Mouse (Mus musculus) embryonic facial prominence, embryonic 15.5 days (tissue): Measurements from ENCODE around the gene Creb3l2. TPM values are rescaled to one million over a fixed set of nuclear protein-coding genes. Genes with fewer than 3 reads are reported as not detected.
A peak's percentile ranks its signal among the peaks of the same experiment; 100 is the strongest.

Experiments
- ATAC-seq: fragments of 200-750 bp; cut with Nextera tagmentation; 2 replicates; pipeline ENCODE4 v1.8.0; 2017; ENCODE audit warnings: low read depth, moderate TSS enrichment; ENCODE audit not compliant: insufficient number of reproducible peaks, low FRiP score, low TSS enrichment
- H3K27ac ChIP-seq: fragments of 300-500 bp; sonication (generic); replicated peaks from 2 replicates; pipeline ENCODE4 v1.5.1; 2015; ENCODE audit warnings: mild to moderate bottlenecking, inconsistent platforms
- H3K27me3 ChIP-seq: fragments of 300-500 bp; sonication (generic); 2 replicates; pipeline ENCODE4 v1.6.1; 2015; ENCODE audit warnings: inconsistent platforms
- H3K36me3 ChIP-seq: fragments of 300-500 bp; sonication (generic); 2 replicates; pipeline ENCODE4 v1.6.1; 2015; ENCODE audit warnings: mild to moderate bottlenecking, inconsistent platforms
- H3K4me1 ChIP-seq: fragments of 300-500 bp; sonication (generic); 2 replicates; pipeline ENCODE4 v1.6.1; 2015; ENCODE audit warnings: inconsistent platforms
- H3K4me2 ChIP-seq: fragments of 300-500 bp; sonication (generic); replicated peaks from 2 replicates; pipeline ENCODE4 v1.6.1; 2015; ENCODE audit warnings: mild to moderate bottlenecking, inconsistent platforms
- H3K4me3 ChIP-seq: fragments of 300-500 bp; sonication (generic); replicated peaks from 2 replicates; pipeline ENCODE4 v1.5.1; 2015; ENCODE audit warnings: mild to moderate bottlenecking, inconsistent platforms
- H3K9ac ChIP-seq: fragments of 300-500 bp; sonication (generic); 2 replicates; pipeline ENCODE4 v1.6.1; 2015; ENCODE audit warnings: inconsistent platforms
- H3K9me3 ChIP-seq: fragments of 300-500 bp; sonication (generic); replicated peaks from 2 replicates; pipeline ENCODE4 v1.6.1; 2016; ENCODE audit warnings: inconsistent platforms
- WGBS: fragments of 180-500 bp; shearing (Covaris S2); methylation state at CpG from one replicate; pipeline ENCODE4 v1.1.7; 2015; 5-methylcytosine and 5-hydroxymethylcytosine counted together
- polyA plus RNA-seq: library from polyadenylated mRNA; unstranded; fragments of >200 nt; fragmentation: Nextera tagmentation; extraction: Ambion mirVana; gene quantifications from 2 replicates; pipeline ENCODE4 v1.2.1, GENCODE M21; 2015

The Creb3l2 gene
- polyA plus RNA-seq, 1 experiment from 2014 or later, result 28.1 TPM

- Histone ChIP-seq H3K9me3 (no peaks in the 10 kb centered on the region), H3K9ac (no peak overlapping the region), H3K36me3 (peaks cover 7% of the 10 kb centered on the region; the same call in 1 of the 2 replicates), H3K4me1 (peaks cover 20% of the 10 kb centered on the region), H3K27me3 (no peaks in the 10 kb centered on the region), H3K27ac (peak overlapping the region; percentile 63), H3K4me3 (no peak overlapping the region), H3K4me2 (no peak overlapping the region)
- ATAC-seq, result no peak
- WGBS, result 84% methylated on average over 9 of the region's 9 CpGs
Measured at GRCm38 (mm10) chr6:37325906-37326602, 115.9 kb downstream of the Creb3l2 start.

GRCm38 (mm10) chr6:37325076-37325475 lies 116.9 kb downstream of the Creb3l2 start:
- Histone ChIP-seq H3K27me3 (no peaks in the 10 kb centered on the region), H3K27ac (no peak overlapping the region)

GRCm38 (mm10) chr6:37322641-37323040 lies 119.3 kb downstream of the Creb3l2 start:
- no peaks in the 10 kb centered on the region for H3K9me3 ChIP-seq
- H3K27ac ChIP-seq, result no peak overlapping the region
- ATAC-seq, result no peak
- H3K9ac ChIP-seq, result no peak overlapping the region
- no peak overlapping the region for H3K4me2 ChIP-seq
- H3K4me3 ChIP-seq, result no peak overlapping the region
- 90% methylated on average over 7 of the region's 7 CpGs for WGBS
- peaks cover 14% of the 10 kb centered on the region for H3K4me1 ChIP-seq
- no peaks in the 10 kb centered on the region for H3K27me3 ChIP-seq
- H3K36me3 ChIP-seq, result no peaks in the 10 kb centered on the region

More at GRCm38 (mm10) chr6:37325076-37325475, 116.9 kb downstream of the Creb3l2 start:
- no peak for ATAC-seq
- WGBS, result 74% methylated on average over 3 of the region's 3 CpGs
- H3K9me3 ChIP-seq, result no peaks in the 10 kb centered on the region
- H3K4me2 ChIP-seq, result no peak overlapping the region
- H3K4me1 ChIP-seq, result peaks cover 14% of the 10 kb centered on the region
- 0 out of 2 replicates have a peak, but pooled peaks cover 3% of the 10 kb centered on the region for H3K36me3 ChIP-seq
- H3K9ac ChIP-seq, result no peak overlapping the region
- H3K4me3 ChIP-seq, result no peak overlapping the region

- no peak for ATAC-seq
- peaks cover 10% of the 10 kb centered on the region for H3K4me1 ChIP-seq
- no peak overlapping the region for H3K4me3 ChIP-seq
- H3K4me2 ChIP-seq, result no peak overlapping the region
- H3K27ac ChIP-seq, result no peak overlapping the region
- 86% methylated on average over 9 of the region's 9 CpGs for WGBS
- H3K27me3 ChIP-seq, result no peaks in the 10 kb centered on the region
- H3K9ac ChIP-seq, result no peak overlapping the region
- H3K9me3 ChIP-seq, result no peaks in the 10 kb centered on the region
- H3K36me3 ChIP-seq, result no peaks in the 10 kb centered on the region
Measured at GRCm38 (mm10) chr6:37322088-37322487, 119.9 kb downstream of the Creb3l2 start.

GRCm38 (mm10) chr6:37317904-37318303 lies 124.0 kb downstream of the Creb3l2 start:
- no peak overlapping the region for H3K27ac ChIP-seq
- no peaks in the 10 kb centered on the region for H3K27me3 ChIP-seq
- ATAC-seq, result no peak
- H3K9ac ChIP-seq, result no peak overlapping the region
- no peaks in the 10 kb centered on the region for H3K4me1 ChIP-seq
- 80% methylated on average over 5 of the region's 5 CpGs for WGBS
- H3K36me3 ChIP-seq, result no peaks in the 10 kb centered on the region
- no peak overlapping the region for H3K4me3 ChIP-seq
- H3K4me2 ChIP-seq, result no peak overlapping the region
- no peaks in the 10 kb centered on the region for H3K9me3 ChIP-seq

GRCm38 (mm10) chr6:37315440-37315839 lies 126.5 kb downstream of the Creb3l2 start:
- no peak overlapping the region for H3K4me2 ChIP-seq
- no peaks in the 10 kb centered on the region for H3K36me3 ChIP-seq
- H3K27ac ChIP-seq, result no peak overlapping the region
- H3K4me3 ChIP-seq, result no peak overlapping the region
- ATAC-seq, result no peak
- H3K9me3 ChIP-seq, result no peaks in the 10 kb centered on the region
- H3K27me3 ChIP-seq, result no peaks in the 10 kb centered on the region
- no peak overlapping the region for H3K9ac ChIP-seq
- no peaks in the 10 kb centered on the region for H3K4me1 ChIP-seq

GRCm38 (mm10) chr6:37310601-37311000 lies 131.3 kb downstream of the Creb3l2 start:
- no peak for ATAC-seq
- Histone ChIP-seq H3K36me3 (no peaks in the 10 kb centered on the region), H3K27me3 (no peaks in the 10 kb centered on the region), H3K9ac (no peak overlapping the region), H3K27ac (no peak overlapping the region), H3K9me3 (no peaks in the 10 kb centered on the region), H3K4me3 (no peak overlapping the region), H3K4me2 (no peak overlapping the region), H3K4me1 (no peaks in the 10 kb centered on the region)
- WGBS, result 83% methylated on average over 4 of the region's 4 CpGs

- no peaks in the 10 kb centered on the region for H3K9me3 ChIP-seq
- WGBS, result 68% methylated on average over 1 of the region's 1 CpGs
- H3K4me3 ChIP-seq, result no peak overlapping the region
- no peaks in the 10 kb centered on the region for H3K36me3 ChIP-seq
- H3K9ac ChIP-seq, result no peak overlapping the region
- no peak overlapping the region for H3K4me2 ChIP-seq
- no peaks in the 10 kb centered on the region for H3K4me1 ChIP-seq
- ATAC-seq, result no peak
- no peak overlapping the region for H3K27ac ChIP-seq
- H3K27me3 ChIP-seq, result peaks cover 5% of the 10 kb centered on the region
Measured at GRCm38 (mm10) chr6:37306616-37307015, 135.3 kb downstream of the Creb3l2 start.

- WGBS, result 11% methylated on average over 13 of the region's 13 CpGs
- Histone ChIP-seq H3K36me3 (no peaks in the 10 kb centered on the region), H3K4me2 (peak overlapping the region; percentile 98), H3K4me1 (peaks cover 11% of the 10 kb centered on the region), H3K9ac (no peak overlapping the region), H3K27ac (no peak overlapping the region), H3K9me3 (no peaks in the 10 kb centered on the region), H3K4me3 (peak overlapping the region; percentile 56; the same call in 1 of the 2 replicates), H3K27me3 (peaks cover 42% of the 10 kb centered on the region)
- ATAC-seq, result no peak
Measured at GRCm38 (mm10) chr6:37300492-37300891, 141.5 kb downstream of the Creb3l2 start.

GRCm38 (mm10) chr6:37299562-37300390 lies 142.2 kb downstream of the Creb3l2 start, which contains the start of gene Dgki:
Gene Dgki, minus strand, starts transcription at chr6:37300184.
- Histone ChIP-seq H3K9ac (peak within 1 kb of the TSS; percentile 48; the same call in 1 of the 2 replicates), H3K36me3 (no peaks in the 10 kb centered on the region), H3K4me3 (peak within 1 kb of the TSS; percentile 56), H3K27me3 (peaks cover 42% of the 10 kb centered on the region), H3K27ac (no peak within 1 kb of the TSS), H3K9me3 (no peaks in the 10 kb centered on the region), H3K4me1 (peaks cover 11% of the 10 kb centered on the region), H3K4me2 (peak within 1 kb of the TSS; percentile 98)
- ATAC-seq, result no peak; the same call in 1 of the 2 replicates
- under 1% methylated on average over 62 of the region's 65 CpGs for WGBS

- WGBS, result 31% methylated on average over 4 of the region's 4 CpGs
- peak overlapping the region; percentile 98 for H3K4me2 ChIP-seq
- H3K4me3 ChIP-seq, result peak overlapping the region; percentile 56
- H3K4me1 ChIP-seq, result peaks cover 11% of the 10 kb centered on the region
- H3K27ac ChIP-seq, result no peak overlapping the region
- ATAC-seq, result no peak
- no peaks in the 10 kb centered on the region for H3K36me3 ChIP-seq
- H3K9ac ChIP-seq, result no peak overlapping the region
- peaks cover 42% of the 10 kb centered on the region for H3K27me3 ChIP-seq
- no peaks in the 10 kb centered on the region for H3K9me3 ChIP-seq
Measured at GRCm38 (mm10) chr6:37298982-37299381, 143.0 kb downstream of the Creb3l2 start.
